Mouse (Mus musculus): ENCODE results near the gene Olfr15.
A peak's percentile ranks its signal among the peaks of the same experiment; 100 is the strongest.

Gene Olfr15

DNA sequence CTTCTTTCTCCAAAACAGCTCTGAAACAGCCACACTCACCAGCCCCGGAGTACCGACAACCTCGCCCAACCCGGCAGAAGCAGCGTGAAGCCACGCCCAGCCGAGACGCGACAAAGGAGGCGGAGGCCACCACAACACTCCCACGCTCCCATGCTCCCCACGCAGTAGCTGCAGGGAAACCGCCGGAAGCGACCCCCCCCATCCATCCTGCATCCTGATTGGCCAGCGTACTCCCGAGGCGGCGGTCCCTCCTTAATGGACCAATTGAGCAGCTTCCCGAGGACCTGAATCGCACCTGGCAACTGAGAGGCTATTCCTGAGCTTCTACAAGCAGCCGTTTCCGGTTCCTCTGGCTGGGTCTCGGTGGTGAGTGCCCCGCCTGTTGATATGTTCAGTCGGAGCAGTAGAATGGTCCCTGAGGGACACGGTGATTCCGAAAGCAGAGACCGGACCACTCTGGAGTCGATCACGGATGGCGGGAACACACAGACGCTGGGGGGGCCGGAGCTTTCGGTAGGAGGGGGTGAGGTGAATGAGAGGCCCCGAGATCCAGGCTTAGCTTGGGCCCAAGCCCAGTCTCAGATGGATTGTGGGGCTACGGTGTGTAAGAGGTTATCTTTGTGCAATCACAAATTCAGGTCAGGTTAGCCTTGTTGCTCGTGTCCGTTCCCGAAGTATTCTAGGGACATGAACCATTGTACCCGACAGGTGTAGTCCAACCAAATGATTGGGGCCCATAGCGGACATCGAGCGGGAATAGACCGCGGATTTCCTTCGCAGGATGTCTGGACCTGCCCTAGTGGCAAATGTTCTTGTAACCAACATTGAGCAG lies 41.8 kb downstream of the Olfr15 start, which contains the start of gene Naa60:
Gene Naa60 (plus strand): TSS at position 160 of the 832 bp plus-strand sequence.
- peak; percentile 85 to 87 for DNase-seq (ENCODE audit: low spot score in 2 of 2)

DNA sequence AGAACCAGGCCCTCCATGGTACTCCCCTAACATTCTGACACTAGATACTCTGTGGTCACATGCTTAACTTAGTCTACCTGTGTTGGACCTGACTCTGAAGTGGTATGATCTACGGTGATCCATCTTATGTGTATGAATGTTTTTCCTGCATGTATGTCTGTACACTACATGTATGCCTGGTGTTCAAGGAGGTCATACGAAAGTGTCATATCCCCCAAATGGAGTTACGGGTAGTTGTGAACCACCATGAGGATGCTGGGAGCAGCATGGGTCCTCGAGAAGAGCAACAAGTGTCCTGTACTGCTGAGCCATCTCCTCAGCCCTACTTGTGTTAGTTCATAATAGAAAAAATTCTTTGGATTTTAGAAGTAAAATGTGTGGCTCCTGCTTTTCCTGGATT lies 45.7 kb downstream of the Olfr15 start:
- no peak for DNase-seq (ENCODE audit: low spot score in 2 of 2)

DNA sequence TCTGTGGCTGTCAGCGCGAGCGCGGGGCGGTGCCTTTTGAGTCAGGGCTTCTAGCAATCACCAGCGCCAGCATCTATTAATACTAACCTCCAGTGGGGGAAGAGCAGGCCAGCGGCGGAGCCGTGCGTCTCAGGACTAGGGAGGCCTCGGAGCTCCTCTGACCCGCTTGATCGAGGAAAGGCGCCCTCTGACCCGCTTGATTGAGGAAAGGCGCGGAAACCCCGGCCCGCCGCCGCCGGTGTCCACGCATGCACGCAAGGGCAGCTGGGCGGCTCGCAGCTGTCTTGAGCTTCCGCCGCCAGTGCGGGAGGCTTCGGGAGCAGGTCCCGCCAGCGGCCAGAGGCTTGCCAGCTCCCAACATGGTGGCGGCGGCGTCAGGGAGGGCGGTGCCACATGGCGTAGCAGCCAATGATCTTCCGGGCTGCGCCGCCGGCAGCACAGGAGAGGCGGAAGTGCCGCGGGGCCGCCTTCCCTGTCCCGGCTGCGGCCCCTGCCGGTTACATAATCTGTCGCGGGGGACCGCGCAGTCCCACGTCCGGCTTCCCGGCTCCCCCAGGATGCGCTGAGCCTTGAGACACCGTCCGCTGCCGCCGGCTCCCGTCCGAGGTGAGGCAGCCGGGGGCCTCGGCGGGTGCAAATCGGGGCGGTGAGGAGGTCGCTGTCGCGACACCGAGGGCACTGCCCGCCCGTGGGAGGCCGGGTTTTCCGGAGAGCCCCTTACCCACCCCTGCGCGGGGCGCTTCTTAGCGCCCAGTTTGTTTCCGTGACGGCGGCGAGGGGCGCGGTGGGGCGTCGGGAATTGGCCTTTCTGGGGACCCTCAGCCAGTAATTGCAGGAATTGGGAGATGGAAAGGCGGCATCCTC lies 53.8 kb downstream of the Olfr15 start, which contains the start of the genes Zfp597 and Gm20695:
Gene Zfp597 (minus strand): TSS at position 361 of the 864 bp plus-strand sequence.
Gene Gm20695 (plus strand): TSS at position 448 of the 864 bp plus-strand sequence.
- DNase-seq (ENCODE audit: low spot score in 2 of 2) = peak; percentile 92 to 93

DNA sequence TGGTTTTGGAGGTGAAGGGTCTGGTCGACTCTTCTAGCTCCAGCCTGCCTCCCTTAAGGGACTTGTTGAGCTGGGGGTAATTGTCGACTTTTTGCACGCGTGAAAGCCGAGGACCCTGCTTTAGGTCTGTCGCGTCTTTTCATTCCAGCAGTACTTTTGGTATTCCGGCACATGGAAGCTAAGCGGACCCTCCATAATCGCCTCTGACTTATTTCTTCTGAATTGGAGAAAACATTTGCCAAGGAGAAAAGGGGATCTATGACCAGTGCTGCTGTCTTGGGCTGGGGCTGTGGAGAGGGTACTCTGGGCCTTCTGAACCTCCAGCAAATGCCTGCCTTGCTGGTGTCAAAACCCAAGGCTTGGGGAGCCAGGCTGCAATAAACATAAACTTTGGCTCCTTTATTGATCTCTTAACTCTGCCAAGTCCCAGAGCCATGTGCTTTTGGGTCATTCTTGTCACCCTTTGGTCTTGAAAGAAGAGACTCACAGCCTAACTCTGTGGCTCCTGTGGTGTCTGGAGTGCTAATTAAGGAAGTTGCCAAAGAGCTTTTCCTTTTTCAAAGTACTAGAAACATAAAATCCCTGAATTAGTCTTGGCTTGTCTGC lies 54.5 kb downstream of the Olfr15 start:
- DNase-seq (ENCODE audit: low spot score in 2 of 2) = no peak

DNA sequence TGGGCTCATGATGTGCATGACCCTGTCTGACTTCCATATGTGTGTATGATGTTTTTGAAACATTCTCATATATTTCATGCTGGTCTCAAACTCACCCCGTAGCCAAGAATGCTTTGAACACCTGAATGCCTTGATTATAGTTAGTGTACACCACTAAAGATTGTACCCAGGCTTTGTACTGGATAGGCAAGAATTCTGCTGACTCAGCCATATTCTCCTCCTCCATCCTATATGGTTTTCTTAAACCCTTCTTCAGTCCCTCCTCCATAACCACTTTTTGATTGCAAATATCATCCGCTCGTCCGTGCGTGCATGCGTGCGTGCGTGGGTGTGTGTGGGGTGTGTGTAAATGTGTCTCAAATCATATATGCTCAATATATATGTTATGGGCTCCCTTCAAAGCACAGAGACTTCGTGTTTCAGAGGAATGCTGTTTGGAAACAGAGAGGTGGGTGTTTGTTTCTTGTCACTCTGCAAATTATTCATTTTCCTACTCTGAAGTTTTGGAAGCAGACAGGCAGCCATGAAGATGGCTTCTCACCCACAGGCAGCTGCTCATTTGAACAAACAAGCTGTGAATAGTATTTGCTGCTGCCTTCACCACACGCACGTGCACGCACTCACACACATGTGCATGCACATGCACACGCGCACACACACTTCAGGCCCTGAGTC lies 61.1 kb downstream of the Olfr15 start:
- DNase-seq (ENCODE audit: low spot score in 2 of 2) = no peak

DNA sequence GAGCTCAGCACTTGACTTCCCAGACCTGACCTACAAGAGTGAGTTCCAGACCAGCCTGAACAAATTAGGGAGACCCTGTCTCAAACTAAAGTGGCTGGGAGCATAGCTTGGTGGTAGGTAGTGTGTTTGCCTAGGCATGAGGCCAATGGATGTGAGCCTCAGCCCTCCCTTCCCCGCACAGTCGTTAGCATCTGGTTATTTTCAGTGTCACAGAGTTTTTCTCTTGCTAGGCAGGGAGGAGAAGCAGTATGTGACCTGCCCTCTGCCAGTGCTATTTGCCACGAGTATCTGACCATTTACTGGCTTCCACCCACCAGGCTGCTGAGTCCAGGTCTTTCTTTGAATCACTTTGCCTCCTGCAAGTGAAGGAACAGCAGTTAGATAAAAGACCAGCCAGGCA lies 63.1 kb downstream of the Olfr15 start:
- no peak for DNase-seq (ENCODE audit: low spot score in 2 of 2)

All from right cerebral cortex, postnatal 36 days (tissue).